ENCODE assay signal across 8 mouse cellular contexts in the genomic region with DNA sequence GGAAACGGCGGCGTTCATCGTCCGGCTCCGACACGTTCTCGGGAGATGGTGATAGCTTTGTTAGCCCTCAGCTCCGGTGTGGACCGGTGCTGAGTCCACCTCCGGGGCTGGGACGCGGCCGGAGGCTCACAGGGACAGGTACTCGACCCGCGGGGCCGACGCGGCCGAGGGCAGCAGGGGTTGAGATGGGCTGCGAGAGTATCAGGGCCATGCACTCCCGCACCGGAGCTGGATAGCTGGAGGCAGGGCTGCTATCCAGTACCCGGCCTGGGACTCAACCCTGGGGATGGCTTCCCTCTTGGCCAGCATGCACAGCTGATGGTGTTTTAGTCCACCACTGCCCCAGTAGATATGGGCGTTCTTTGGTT. TPM values are rescaled to one million over a fixed set of nuclear protein-coding genes. Genes with fewer than 3 reads are reported as not detected.
A peak's percentile ranks its signal among the peaks of the same experiment; 100 is the strongest.
DNase-seq lines count a peak whose midpoint lies in the region; ATAC-seq and TF ChIP-seq lines count a peak whose summit lies in the region.

No protein-coding gene starts in this region.

- under 1% methylated on average over 26 of the region's 26 CpGs for WGBS in forebrain, embryonic 14.5 days
- 0% methylated on average over 26 of the region's 26 CpGs for WGBS in liver, postnatal 0 days (ENCODE audit: insufficient replicate concordance)

- peak overlapping the region; percentile 85 for H3K4me2 ChIP-seq in forebrain, embryonic 14.5 days (ENCODE audit: low read length)
- peak overlapping the region; percentile 87 for H3K4me2 ChIP-seq in liver, postnatal 0 days (ENCODE audit: low read depth, low read length)

- H3K4me1 ChIP-seq in E14TG2a.4 (replicated peaks; ENCODE audit: low read depth, low read length), result peaks cover 16% of the 10 kb centered on the region
- peaks cover 11% of the 10 kb centered on the region for H3K4me1 ChIP-seq in forebrain, embryonic 14.5 days (ENCODE audit: control insufficient read depth, insufficient read depth, low read length)
- H3K4me1 ChIP-seq in liver, postnatal 0 days (ENCODE audit: insufficient read depth), result peaks cover 13% of the 10 kb centered on the region

- H3K9me3 ChIP-seq in E14TG2a.4 (ENCODE audit: low read length), result no peaks in the 10 kb centered on the region
- H3K9me3 ChIP-seq in forebrain, embryonic 14.5 days (replicated peaks; ENCODE audit: control insufficient read depth, low read length), result no peaks in the 10 kb centered on the region
- no peaks in the 10 kb centered on the region for H3K9me3 ChIP-seq in liver, postnatal 0 days (ENCODE audit: low read length)

- no peak for TF ChIP-seq CTCF in E14TG2a.4 (conservative IDR thresholded peaks at IDR 0.05; ENCODE audit: low read length)
- TF ChIP-seq CTCF in liver, postnatal 0 days (IDR thresholded peaks at IDR 0.05; ENCODE audit: low read depth), result no peak

- H3K27me3 ChIP-seq in E14TG2a.4 (ENCODE audit: insufficient read depth, low read length), result no peaks in the 10 kb centered on the region; the same call in 1 of the 2 replicates
- H3K27me3 ChIP-seq in forebrain, embryonic 14.5 days (replicated peaks; ENCODE audit: control insufficient read depth, insufficient read depth, low read length), result no peaks in the 10 kb centered on the region
- no peaks in the 10 kb centered on the region for H3K27me3 ChIP-seq in liver, postnatal 0 days (ENCODE audit: insufficient read depth, low read length)

- TF ChIP-seq EP300 in liver, postnatal 0 days (IDR thresholded peaks at IDR 0.05; ENCODE audit: low read depth), result no peak

- peaks cover 28% of the 10 kb centered on the region for H3K36me3 ChIP-seq in E14TG2a.4 (ENCODE audit: insufficient read depth, low read length)
- H3K36me3 ChIP-seq in forebrain, embryonic 14.5 days (ENCODE audit: control insufficient read depth, insufficient read depth, low read length), result no peaks in the 10 kb centered on the region
- H3K36me3 ChIP-seq in liver, postnatal 0 days (replicated peaks; ENCODE audit: insufficient read depth, low read length), result peaks cover 5% of the 10 kb centered on the region; the same call in 1 of the 2 replicates

- no peak overlapping the region for H3K27ac ChIP-seq in forebrain, embryonic 14.5 days (ENCODE audit: low read depth, low read length)
- no peak overlapping the region for H3K27ac ChIP-seq in liver, postnatal 0 days (ENCODE audit: low read depth)

- H3K9ac ChIP-seq in forebrain, embryonic 14.5 days (ENCODE audit: low read length), result peak overlapping the region; percentile 81
- peak overlapping the region; percentile 79 for H3K9ac ChIP-seq in liver, postnatal 0 days (replicated peaks)

- DNase-seq in gastrocnemius, postnatal 25 days, result peak; percentile 21
- DNase-seq in gastrocnemius, postnatal 4 days (ENCODE audit: low spot score in 2 of 2), result no peak
- no peak for DNase-seq in forebrain, embryonic 14.5 days (ENCODE audit: low spot score)
- no peak for DNase-seq in liver, postnatal 0 days
- no peak for DNase-seq in urinary bladder, postnatal 36 days (ENCODE audit: low spot score in 2 of 2)
- no peak for DNase-seq in Muller cell, postnatal 12 days (ENCODE audit: inconsistent ontology term)
- DNase-seq in urinary bladder, postnatal 25 days (ENCODE audit: low spot score), result no peak

- no peak; the same call in 1 of the 2 replicates for ATAC-seq in forebrain, embryonic 14.5 days
- ATAC-seq in liver, postnatal 0 days, result peak; percentile 67

- peak overlapping the region; percentile 99 for H3K4me3 ChIP-seq in E14TG2a.4 (replicated peaks; ENCODE audit: low read length)
- H3K4me3 ChIP-seq in forebrain, embryonic 14.5 days (ENCODE audit: low read depth, low read length), result peak overlapping the region; percentile 80
- H3K4me3 ChIP-seq in liver, postnatal 0 days (ENCODE audit: low read depth, low read length), result peak overlapping the region; percentile 77

RNA-seq across cellular contexts. Expression of a gene that starts 0.3 kb away (rescaled TPM):
- total RNA-seq in gastrocnemius, postnatal 25 days (2021), result under 1 TPM; 0.33 to 0.38 TPM
- total RNA-seq in gastrocnemius, postnatal 4 days (2021), result 1 to 10 TPM; 2.9 to 3.3 TPM
- polyA plus RNA-seq in forebrain, embryonic 14.5 days (2014; fragmentation: Nextera tagmentation; extraction: Ambion mirVana), result 3.7 and 3.8 TPM in 2 replicates
- 2.3 and 2.7 TPM in 2 replicates for polyA plus RNA-seq in liver, postnatal 0 days (2015; fragmentation: Nextera tagmentation; extraction: Ambion mirVana)

RNA-seq across cellular contexts. Expression of a gene that starts 21.6 kb away (rescaled TPM):
- total RNA-seq in gastrocnemius, postnatal 25 days (2021), result 100 to 1,000 TPM; 214 to 223 TPM
- total RNA-seq in gastrocnemius, postnatal 4 days (2021), result 10 to 100 TPM in 1 of 2 experiments, 1 to 10 TPM in 1; 9.6 to 13.1 TPM
- 0.18 and 0.23 TPM in 2 replicates for polyA plus RNA-seq in forebrain, embryonic 14.5 days (2014; fragmentation: Nextera tagmentation; extraction: Ambion mirVana)
- 0.06 TPM in 1 of 2 replicates, not detected in the other for polyA plus RNA-seq in liver, postnatal 0 days (2015; fragmentation: Nextera tagmentation; extraction: Ambion mirVana)

Comparison
In these comparisons a context has a peak if more than half of its experiments do, and no peak if none do; other contexts are left out.
1. RNA of a gene that starts 21.6 kb away (total RNA-seq): 214 to 223 TPM in gastrocnemius, postnatal 25 days; 9.6 to 13.1 TPM in gastrocnemius, postnatal 4 days; every median in the first group is over 10 times any median in the second.
2. Peak in every context shown above with its lines, with median percentiles within 50 percentile points of each other: H3K4me3 ChIP-seq.